Mouse (Mus musculus): ENCODE results near the gene Slc47a2. TPM values are rescaled to one million over a fixed set of nuclear protein-coding genes. Genes with fewer than 3 reads are reported as not detected.
"Not testable (repeated sequence)": the region's sequence is repeated elsewhere in the genome, so short reads cannot be mapped to it uniquely, and the experiment has no call there.

Slc47a2 gene
- total RNA-seq, 4 experiments from 2014 or later, result 0.23 to 0.55 (median 0.27) TPM

GRCm38 (mm10) chr11:61341971-61342370 is 689 bp downstream of the Slc47a2 start:
- DNase-seq (ENCODE audit: low spot score in 2 of 2), result no peak

GRCm38 (mm10) chr11:61341233-61341632 is 1.4 kb downstream of the Slc47a2 start:
- DNase-seq (ENCODE audit: low spot score in 2 of 2), result no peak

- no peak for DNase-seq (ENCODE audit: low spot score in 2 of 2)
Observed at GRCm38 (mm10) chr11:61340374-61340773, 2.3 kb downstream of the Slc47a2 start.

- DNase-seq (ENCODE audit: low spot score in 2 of 2), result no peak
Observed at GRCm38 (mm10) chr11:61337586-61337985, 5.1 kb downstream of the Slc47a2 start.

- no peak for DNase-seq (ENCODE audit: low spot score in 2 of 2)
Observed at GRCm38 (mm10) chr11:61320904-61321687, 21.6 kb downstream of the Slc47a2 start.

- no peak for DNase-seq (ENCODE audit: low spot score in 2 of 2)
Observed at GRCm38 (mm10) chr11:61319923-61320567, 22.6 kb downstream of the Slc47a2 start.

GRCm38 (mm10) chr11:61319233-61319922 is 23.3 kb downstream of the Slc47a2 start:
- no peak for DNase-seq (ENCODE audit: low spot score in 2 of 2)

GRCm38 (mm10) chr11:61316864-61317263 is 25.8 kb downstream of the Slc47a2 start:
- DNase-seq (ENCODE audit: low spot score in 2 of 2), result no peak

GRCm38 (mm10) chr11:61310321-61310720 is 32.3 kb downstream of the Slc47a2 start:
- DNase-seq (ENCODE audit: low spot score in 2 of 2), result no peak

- DNase-seq (ENCODE audit: low spot score in 2 of 2), result no peak
Observed at GRCm38 (mm10) chr11:61309831-61310230, 32.8 kb downstream of the Slc47a2 start.

GRCm38 (mm10) chr11:61307795-61308194 is 34.9 kb downstream of the Slc47a2 start:
- no peak for DNase-seq (ENCODE audit: low spot score in 2 of 2)

GRCm38 (mm10) chr11:61305377-61305776 is 37.3 kb downstream of the Slc47a2 start:
- no peak for DNase-seq (ENCODE audit: low spot score in 2 of 2)

GRCm38 (mm10) chr11:61304535-61304934 is 38.1 kb downstream of the Slc47a2 start:
- DNase-seq (ENCODE audit: low spot score in 2 of 2), result not testable (repeated sequence)

GRCm38 (mm10) chr11:61300716-61301392 is 41.8 kb downstream of the Slc47a2 start:
- no peak for DNase-seq (ENCODE audit: low spot score in 2 of 2)

GRCm38 (mm10) chr11:61300205-61300604 is 42.5 kb downstream of the Slc47a2 start:
- no peak for DNase-seq (ENCODE audit: low spot score in 2 of 2)

GRCm38 (mm10) chr11:61297901-61298300 is 44.8 kb downstream of the Slc47a2 start:
- no peak for DNase-seq (ENCODE audit: low spot score in 2 of 2)

GRCm38 (mm10) chr11:61297326-61297725 is 45.3 kb downstream of the Slc47a2 start:
- DNase-seq (ENCODE audit: low spot score in 2 of 2), result no peak

GRCm38 (mm10) chr11:61296556-61296955 is 46.1 kb downstream of the Slc47a2 start:
- no peak for DNase-seq (ENCODE audit: low spot score in 2 of 2)

GRCm38 (mm10) chr11:61295556-61295955 is 47.1 kb downstream of the Slc47a2 start:
- DNase-seq (ENCODE audit: low spot score in 2 of 2), result no peak

GRCm38 (mm10) chr11:61294431-61294830 is 48.2 kb downstream of the Slc47a2 start:
- DNase-seq (ENCODE audit: low spot score in 2 of 2), result no peak

GRCm38 (mm10) chr11:61293251-61293650 is 49.4 kb downstream of the Slc47a2 start:
- DNase-seq (ENCODE audit: low spot score in 2 of 2), result no peak

GRCm38 (mm10) chr11:61284323-61284722 is 58.3 kb downstream of the Slc47a2 start:
- DNase-seq (ENCODE audit: low spot score in 2 of 2), result no peak

Data from left cerebral cortex, adult 8-10 months (tissue).